Mouse (Mus musculus) cerebellum, adult 11 months (tissue): ENCODE measurements around the gene Leprot.

Source experiments
- DNase-seq: peaks from one replicate; pipeline ENCODE4 v3.0.0; 2022

Gene Leprot

DNA sequence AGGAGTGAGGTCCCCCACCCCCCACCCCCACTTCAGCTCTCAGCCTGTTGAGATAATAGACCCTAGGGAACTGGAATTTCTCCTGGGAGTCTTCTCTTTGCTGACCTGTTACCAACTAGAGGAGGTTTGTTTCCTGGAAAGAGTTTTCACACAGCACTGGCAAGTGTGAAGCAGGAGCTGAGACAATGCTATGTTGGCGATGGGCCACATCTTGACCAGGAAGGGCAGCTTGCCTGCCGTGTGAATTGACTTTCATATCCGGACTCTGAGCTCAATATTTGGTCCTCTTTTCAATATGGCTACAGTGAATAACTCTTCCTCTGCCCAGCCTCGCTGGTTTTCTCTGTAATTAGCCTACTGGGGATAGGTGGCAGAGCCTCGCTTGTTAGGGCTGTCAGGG, 21.6 kb downstream of the Leprot start:
- DNase-seq, result no peak

DNA sequence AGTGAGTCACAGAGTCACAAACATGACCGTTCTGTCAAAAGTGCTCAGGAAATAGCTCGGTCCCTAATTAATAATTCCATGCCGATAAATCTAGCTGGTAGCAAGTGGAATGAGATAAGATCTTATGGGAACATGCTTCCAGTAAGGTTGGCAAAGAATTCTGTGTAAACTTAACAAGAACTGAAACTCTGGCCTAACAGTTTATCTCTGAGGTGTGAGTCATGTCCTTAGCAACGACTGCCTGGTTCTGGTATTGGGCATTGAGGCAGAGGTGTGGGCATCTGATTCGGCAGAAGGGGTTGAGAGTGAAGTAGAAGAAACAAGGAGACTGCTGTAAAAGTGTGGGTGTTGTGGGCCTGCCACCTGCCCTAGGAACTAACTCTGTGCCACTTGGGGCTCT, 22.3 kb downstream of the Leprot start:
- no peak for DNase-seq

DNA sequence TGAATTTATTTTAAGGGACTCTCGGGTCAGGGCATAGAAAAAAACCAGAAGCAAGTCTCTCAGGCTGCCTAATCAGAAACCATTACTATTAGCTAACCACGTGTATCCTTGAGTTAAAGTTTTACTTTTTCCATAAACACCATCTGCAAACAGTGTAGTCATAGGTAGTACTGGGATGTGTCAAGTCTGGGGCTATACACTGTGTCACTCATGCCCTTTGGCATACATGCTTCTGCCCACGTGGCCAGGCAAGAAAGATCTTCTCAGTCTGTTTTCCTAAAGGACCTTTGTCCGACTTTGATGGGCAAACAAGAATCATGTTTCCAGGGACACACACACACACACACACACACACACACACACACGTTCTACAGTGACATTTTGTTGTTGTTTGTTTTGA, 27.3 kb downstream of the Leprot start:
- no peak for DNase-seq

DNA sequence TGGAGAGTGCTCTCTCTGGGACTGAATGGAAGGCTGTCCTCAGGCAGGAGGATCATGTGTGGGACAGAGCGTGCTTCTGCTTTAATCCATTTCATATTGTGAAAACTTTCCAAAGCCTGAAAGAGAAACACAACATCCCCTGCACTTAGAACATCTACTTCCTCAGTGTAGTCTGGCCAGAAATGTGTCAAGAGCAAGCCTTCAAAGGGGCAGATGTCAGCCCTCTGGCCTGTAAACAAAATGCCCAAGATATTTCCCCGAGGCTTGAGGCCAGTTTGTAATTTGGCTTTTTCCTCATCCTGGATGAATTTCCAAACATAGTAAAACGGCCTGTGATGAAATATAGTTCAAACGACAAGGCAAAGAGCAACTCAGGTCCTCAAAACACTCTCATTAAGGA, 28.2 kb downstream of the Leprot start:
- no peak for DNase-seq

DNA sequence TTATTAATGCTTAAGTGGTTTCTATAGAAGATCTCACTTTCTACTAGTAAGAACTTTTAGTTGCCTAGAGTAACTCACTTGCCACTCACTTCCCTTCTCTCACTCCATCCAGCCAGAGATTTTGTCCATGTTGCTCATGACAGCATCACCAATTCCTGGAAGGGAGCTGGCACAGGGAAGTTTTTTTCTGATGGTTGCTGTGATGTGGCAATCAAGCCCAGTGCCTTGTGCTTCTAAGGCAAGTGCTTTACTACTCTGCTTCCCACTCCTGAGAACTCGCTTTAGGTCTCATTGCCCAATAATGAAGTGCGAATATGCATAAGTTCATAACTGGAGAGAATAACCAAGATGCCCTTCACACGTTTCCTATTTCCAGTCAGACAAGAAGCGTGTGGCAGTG, 35.1 kb downstream of the Leprot start:
- DNase-seq, result no peak

DNA sequence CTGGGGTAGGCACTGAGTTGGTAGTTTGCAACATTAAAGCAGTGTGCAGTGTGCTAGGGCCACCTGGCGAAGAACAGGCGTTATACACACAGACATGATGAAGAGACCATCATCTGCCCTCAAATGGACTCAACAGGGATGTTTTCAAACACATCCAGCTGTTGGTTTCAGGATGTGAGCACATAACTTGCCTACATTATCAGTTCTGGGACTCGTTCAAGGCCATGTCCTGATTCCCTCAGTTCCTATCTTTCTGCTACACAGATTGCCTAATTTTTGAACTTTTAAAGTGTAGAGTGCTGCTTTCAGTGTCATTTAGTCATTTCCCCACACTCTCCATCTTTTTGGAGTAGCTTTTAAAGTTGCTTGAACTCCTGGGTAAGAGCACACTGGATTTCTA, 35.6 kb downstream of the Leprot start:
- DNase-seq, result no peak

DNA sequence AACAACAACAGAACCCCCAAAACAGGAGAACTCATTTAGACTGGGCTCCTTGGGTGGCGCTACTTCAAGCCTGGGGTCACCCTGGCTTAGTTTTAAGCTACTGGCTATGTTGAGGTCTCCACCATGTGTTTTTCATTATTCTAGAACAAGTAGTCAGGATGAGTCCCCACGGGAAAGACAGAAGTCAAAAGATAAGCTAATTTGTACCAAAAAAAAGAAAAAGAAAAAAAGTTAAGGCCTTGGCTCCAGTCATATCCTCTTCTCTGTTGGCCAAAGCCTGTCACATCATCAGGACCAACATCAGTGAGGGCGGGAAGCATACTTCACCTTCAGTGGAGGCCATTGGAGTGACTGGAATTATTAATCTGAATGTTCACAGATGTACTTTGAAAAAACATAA, 37.3 kb downstream of the Leprot start:
- no peak for DNase-seq

DNA sequence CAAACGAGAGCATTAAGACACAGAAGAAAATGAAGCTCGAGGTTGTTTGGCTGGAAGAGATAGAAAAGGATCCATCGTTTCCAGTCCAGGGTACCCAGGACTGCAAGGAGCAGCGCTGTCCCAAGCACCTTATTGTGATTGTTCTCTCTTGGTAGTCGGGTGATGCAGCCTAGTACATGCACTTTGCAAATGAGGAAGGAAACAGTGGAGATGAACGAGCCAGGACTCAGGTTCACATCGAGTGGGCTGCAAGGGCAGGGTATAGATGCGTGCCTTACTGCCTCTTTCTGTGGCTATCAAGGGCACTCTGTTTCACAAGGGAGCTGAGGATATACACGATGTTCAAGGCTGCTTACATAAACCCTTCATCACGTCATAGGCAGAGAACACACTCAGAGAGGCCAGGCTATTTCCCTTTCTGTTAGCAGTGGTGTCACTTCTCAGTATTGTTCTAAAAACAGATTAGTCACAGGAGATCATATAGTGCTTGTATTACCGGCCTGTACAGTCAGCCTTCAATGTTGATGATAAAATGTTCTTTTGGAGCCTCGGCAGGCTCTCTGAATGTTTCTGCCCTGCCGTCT, 38.8 kb downstream of the Leprot start:
- DNase-seq, result no peak

DNA sequence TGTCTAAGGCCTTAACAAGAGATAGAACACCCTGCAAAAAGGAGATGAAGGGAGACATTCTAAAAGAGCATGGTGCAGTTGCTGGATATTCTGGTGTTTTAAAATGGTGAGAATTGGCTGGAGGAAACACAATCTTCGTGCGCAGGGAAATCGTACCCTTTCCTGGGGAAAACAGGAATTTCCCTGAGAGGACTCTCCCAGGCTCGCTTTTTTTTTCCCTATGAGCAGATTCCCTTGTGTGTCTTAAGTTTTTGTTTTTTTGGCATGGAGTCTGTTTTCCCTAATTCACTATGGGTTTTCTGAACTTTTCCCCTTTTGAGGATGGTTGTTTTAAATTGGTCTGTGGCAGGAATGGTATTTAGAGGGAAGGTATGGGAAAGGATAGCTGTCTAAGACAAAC, 41.7 kb downstream of the Leprot start:
- no peak for DNase-seq

DNA sequence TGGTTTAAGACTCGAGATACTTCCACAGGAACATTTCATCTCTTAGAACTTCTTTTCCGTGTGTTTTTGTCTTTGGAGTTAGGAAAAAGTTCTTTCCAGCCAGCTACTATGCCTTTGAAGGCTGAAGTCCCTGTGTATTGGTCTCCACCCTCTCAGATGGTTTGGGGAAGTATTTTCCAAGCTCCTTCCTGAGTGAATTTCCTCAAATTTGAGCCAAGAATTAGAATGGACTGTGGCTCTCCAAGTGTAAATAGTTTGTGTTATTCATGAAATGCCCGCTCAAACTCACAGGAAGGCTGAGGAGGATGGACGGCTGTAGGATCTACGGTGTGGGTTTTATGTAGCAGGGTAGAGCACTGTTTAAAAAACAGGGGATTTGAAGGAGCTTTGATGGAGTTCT, 42.1 kb downstream of the Leprot start:
- no peak for DNase-seq

DNA sequence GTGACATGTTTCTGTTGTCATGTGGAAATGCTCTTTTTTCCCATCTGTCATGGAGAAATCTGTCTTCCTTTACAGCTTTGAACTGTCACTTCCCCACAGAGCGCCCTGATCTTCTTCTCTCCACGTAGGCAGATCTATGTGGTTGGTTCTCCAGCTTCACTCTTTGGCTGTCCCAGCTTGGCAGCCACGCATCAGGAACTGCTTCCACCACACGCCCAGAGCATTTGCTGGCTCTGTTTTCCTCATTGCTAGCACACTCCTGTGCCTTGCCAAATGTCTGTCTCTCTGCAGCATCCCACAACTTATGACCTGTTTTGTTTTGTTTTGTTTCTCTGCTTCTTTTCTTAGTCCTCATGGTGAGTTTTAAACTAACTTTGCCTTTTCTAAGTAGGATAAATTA, 45.4 kb downstream of the Leprot start:
- no peak for DNase-seq

DNA sequence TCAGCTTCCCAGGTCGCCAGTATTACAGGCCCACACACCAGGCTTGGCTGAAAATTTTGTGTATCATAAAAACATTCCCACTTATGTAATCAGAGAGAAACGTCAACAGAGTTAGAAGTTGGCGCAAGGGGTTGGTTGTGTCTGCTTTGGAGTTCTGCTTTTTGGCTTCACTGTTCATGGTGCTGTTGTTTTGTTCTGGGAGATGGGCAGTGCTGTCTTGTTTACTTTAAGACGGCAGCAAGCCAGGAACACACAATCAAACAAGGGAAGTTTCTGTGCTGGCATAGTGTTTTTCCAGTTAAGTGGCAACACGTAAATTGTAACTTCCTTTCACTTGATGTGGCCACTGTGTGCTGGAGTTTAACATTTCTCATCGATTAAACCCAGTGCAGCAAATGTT, 47.0 kb downstream of the Leprot start:
- no peak for DNase-seq

DNA sequence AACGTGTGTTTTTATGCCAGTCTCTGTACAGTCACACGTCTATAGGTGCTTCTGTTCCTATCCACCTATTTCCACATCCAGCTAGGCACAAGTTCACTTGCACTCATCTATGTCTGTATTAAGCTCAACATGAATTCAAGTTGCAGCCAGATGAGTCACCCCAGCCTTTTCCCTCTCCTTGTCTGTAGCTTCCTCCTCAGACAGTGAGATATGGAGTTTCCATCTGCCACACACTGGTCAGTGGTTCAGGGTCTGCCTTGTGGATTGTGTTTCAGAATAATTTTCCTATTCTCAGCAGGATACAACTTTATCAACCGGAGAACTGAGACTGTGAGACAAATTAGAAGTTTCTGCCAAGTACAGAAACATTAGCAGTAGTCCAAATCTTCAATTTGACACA, 49.7 kb downstream of the Leprot start:
- DNase-seq, result no peak

DNA sequence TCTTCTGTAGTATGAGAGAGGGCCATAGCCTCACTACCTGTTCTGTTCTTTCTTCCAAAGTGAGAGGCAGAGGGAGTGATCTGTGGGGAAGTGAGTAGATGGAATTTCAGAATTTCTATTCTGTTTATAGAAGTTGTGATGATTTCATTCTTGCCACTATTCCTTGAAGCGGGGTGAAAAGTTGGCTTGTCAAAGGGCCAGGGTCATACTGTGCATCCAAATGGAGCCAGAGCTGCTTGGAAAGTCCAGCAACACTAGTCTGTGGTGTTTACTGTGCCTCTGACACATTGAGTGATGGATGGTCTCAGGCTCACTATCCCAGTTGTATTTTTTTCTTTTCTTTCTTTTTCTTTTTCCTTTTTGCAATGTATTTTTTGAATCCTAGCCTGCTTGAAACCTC, 51.9 kb downstream of the Leprot start:
- no peak for DNase-seq

DNA sequence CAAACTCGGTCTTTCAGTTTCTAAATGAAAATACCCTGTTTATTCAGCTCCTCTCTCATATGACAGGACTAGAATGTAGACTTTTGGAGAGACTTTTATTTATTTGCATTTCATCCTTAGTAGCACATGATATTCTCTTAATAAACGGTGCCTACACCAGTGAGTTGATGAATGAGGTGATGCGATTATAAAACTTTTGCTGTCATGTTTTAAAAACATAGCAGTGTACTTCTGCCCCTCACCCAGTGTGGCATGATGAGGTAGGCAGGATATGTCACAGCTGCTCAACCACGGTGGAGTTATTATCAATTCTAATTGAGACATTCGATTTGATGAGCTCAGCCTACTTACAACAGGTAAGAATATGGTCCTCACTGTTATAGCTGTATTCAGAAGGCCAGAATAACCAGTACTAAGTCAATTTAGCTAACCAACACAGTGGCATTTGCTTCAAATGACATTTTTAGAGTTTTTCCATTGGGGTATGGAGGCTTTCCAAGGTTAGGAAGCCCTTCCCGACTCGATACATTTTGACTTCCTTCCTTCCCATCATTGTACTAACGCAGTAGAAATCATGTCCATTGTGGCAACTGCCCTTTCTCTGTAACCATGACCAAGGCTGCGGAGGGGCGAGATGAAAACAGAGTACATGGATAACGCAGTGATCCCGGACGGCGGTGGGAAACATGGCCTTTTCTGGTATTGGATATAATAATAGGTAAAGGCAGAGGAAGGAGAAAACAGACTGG, 53.5 kb downstream of the Leprot start:
- no peak for DNase-seq

DNA sequence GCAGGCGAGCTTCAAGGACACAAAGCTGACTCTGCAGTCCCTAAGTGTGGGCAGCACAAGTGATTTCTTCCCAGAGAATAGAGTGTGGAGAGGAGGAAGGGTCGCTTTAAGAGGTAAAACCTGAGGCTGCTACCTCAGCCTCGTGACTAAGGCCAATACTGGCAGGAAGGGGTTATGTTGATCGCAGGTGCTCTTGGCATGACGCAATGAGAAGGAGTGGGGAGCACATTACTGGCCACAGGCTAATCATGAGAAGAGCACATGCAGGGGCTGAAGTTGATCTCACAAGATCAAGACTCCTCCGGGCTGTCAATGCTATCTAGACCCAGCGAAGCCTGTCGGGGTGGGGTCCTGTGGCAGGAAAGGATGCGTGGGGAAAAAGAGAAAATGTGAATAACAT, 57.8 kb downstream of the Leprot start:
- no peak for DNase-seq

DNA sequence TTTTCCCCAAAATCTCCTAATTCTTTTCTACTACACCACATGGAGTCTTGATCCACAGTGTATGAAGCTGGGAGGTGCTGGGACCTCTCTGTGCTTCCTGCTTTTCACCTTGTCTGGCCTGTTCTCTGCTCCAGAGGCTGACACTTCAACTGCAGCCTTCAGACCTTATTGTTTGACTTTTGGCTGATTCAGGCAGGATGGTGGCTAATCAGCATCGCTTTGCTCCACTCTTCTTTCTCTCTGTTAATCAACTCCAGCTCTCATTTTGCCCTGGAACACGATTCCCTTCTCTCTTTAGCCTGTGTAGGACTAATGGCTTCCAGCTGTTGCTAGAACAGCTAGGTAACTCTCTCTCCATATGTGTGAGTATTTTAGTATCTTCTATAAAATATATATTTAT, 59.7 kb downstream of the Leprot start:
- DNase-seq, result no peak

DNA sequence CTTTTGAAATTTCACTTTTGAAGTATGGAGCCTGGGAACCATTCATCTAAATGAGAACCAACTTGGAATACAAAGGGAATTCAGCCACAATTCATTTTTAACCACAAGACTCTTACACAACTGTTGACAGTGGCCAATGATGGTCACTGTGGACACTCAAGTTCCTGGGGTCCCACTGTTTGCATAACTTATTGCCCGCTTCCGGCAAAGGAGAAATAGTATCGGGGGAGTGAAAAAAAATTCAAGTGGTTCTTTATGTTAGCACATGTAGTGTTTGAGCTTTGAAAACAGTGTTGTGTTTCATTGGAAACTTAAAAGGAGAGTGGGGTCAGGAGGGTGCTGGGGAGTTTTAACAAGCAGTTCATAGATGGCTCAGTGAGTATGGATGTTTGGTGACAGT, 60.4 kb downstream of the Leprot start:
- no peak for DNase-seq
